Mouse (Mus musculus): Measurements from ENCODE around the gene Per1.

DNA sequence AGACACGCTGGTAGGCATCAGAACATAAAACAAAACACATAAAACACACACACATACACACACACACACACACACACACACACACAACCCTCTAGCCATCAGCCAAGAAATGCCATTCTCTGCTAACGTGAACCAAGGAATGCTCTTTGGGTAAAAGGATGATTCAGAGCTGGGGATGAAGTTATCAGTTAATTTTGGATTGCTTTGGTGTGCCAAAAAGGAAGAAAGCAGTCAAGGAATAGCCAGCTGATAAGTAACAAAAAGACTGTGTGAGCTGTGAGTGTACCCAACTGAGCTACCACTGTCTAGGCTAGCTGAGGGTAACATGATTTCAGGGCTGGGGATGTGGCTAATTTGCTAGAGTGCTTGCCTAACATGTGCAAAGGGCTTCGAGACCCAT lies 19.0 kb downstream of the Per1 start:
- TF ChIP-seq GATA1 (IDR thresholded peaks at IDR 0.05; ENCODE audit: low read length) = no peak
- TF ChIP-seq TAL1 (IDR thresholded peaks at IDR 0.05; ENCODE audit: low read length) = no peak

All from erythroblast, embryonic 14.5 days (primary cell).